Mouse (Mus musculus) left cerebral cortex, adult 9 months (tissue): Measurements from ENCODE around the gene Cox19.
"Not testable (repeated sequence)": the region's sequence is repeated elsewhere in the genome, so short reads cannot be mapped to it uniquely, and the experiment has no call there.

ENCODE experiments used
- DNase-seq, 2 experiments: peaks; one replicate each; pipeline ENCODE4 v3.0.0; 2022; ENCODE audit warnings: low spot score in 2 of 2

The Cox19 gene

GRCm38 (mm10) chr5:139351134-139351533 is at the start of gene Cox19:
Cox19 (minus strand) TSS chr5:139351418.
- no peak for DNase-seq

- DNase-seq, result no peak
These were observed 48.8 kb upstream of the Cox19 start for GRCm38 (mm10) chr5:139399991-139400390.

GRCm38 (mm10) chr5:139398786-139399185 is 47.6 kb upstream of the Cox19 start:
- no peak for DNase-seq

GRCm38 (mm10) chr5:139397959-139398753 is 46.9 kb upstream of the Cox19 start:
- peak; percentile 73 to 95 for DNase-seq

GRCm38 (mm10) chr5:139397359-139397916 is 46.2 kb upstream of the Cox19 start:
- no peak for DNase-seq

GRCm38 (mm10) chr5:139395528-139395927 is 44.3 kb upstream of the Cox19 start:
- no peak for DNase-seq

- no peak for DNase-seq
These were observed 43.2 kb upstream of the Cox19 start for GRCm38 (mm10) chr5:139394399-139394798.

GRCm38 (mm10) chr5:139393197-139393588 is 42.0 kb upstream of the Cox19 start:
- DNase-seq, result no peak

- DNase-seq, result no peak
These were observed 41.3 kb upstream of the Cox19 start for GRCm38 (mm10) chr5:139392219-139393196.

GRCm38 (mm10) chr5:139391309-139391990 is 40.2 kb upstream of the Cox19 start:
- no peak for DNase-seq

GRCm38 (mm10) chr5:139390324-139391119 is 39.3 kb upstream of the Cox19 start:
- DNase-seq, result not testable (repeated sequence)

- peak in 1 of 2 experiments; percentile 54 for DNase-seq
These were observed 38.5 kb upstream of the Cox19 start for GRCm38 (mm10) chr5:139389676-139390061.

- DNase-seq, result peak in 1 of 2 experiments; percentile 52
These were observed 37.8 kb upstream of the Cox19 start for GRCm38 (mm10) chr5:139388694-139389675.

- no peak for DNase-seq
These were observed 37.0 kb upstream of the Cox19 start for GRCm38 (mm10) chr5:139388195-139388570.

- DNase-seq, result no peak
These were observed 36.3 kb upstream of the Cox19 start for GRCm38 (mm10) chr5:139387329-139388194.

- DNase-seq, result no peak
These were observed 34.8 kb upstream of the Cox19 start for GRCm38 (mm10) chr5:139386047-139386446.

GRCm38 (mm10) chr5:139384531-139384930 is 33.3 kb upstream of the Cox19 start:
- DNase-seq, result no peak

- no peak for DNase-seq
These were observed 32.0 kb upstream of the Cox19 start for GRCm38 (mm10) chr5:139383234-139383633.

- DNase-seq, result peak in 1 of 2 experiments; percentile 75
These were observed 31.5 kb upstream of the Cox19 start for GRCm38 (mm10) chr5:139382760-139383159.
